ENCODE assay signal across 7 mouse cellular contexts in the genomic region with DNA sequence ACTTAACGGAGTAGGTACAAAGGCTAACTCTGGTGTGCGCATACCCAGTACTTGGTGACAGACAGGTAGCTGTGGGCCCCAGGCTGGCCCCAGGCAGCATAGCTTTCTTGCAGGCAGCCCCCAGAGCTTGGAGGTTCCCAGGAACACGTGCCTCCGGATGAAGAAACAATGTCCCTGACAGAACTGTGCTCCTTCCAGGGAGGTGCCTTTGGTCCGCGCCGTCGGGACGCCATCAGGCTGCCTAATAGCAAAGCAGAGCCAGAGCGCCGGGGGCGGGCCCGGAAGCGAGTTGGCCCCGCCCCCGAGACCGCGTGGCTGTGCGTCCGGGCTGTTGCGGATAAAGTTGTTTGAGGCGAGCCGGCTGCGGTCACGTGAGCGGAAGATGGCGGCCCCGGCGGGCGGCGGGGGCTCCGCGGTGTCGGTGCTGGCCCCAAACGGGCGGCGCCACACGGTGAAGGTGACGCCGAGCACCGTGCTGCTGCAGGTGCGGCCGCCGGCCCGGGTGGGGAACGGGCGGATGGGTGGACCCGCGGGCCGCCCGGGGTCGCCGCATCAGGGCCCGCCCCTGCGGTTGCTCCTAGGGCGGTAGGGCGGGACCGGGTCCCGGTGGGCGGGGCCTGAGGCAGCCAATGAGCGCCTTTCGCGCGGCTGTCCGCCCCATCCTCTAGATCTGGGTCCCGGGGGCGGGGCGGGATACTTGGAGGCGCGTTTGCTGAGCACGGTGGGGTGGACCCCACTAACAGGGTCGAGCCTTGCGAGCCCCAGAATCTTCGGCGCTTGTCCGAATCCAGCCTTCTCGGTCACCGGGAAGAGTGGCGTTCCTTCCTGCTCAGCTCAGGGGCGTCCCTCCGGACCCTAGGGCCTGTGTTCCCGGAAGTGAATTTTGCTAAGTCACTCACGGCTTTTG. TPM values are rescaled to one million over a fixed set of nuclear protein-coding genes. Genes with fewer than 3 reads are reported as not detected.
A peak's percentile ranks its signal among the peaks of the same experiment; 100 is the strongest.
DNase-seq lines count a peak whose midpoint lies in the region; ATAC-seq and TF ChIP-seq lines count a peak whose summit lies in the region.

A gene (plus strand): TSS at position 287 of the 907 bp plus-strand sequence.

- peak; percentile 95 for ATAC-seq in intestine, postnatal 0 days
- peak; percentile 97 for ATAC-seq in midbrain, embryonic 12.5 days (ENCODE audit: low FRiP score, low read depth)

- H3K4me2 ChIP-seq in intestine, postnatal 0 days (replicated peaks; ENCODE audit: low read depth) = peak within 1 kb of the TSS; percentile 80
- H3K4me2 ChIP-seq in midbrain, embryonic 12.5 days (replicated peaks) = peak within 1 kb of the TSS; percentile 76

- no peaks in the 10 kb centered on the region for H3K9me3 ChIP-seq in intestine, postnatal 0 days (ENCODE audit: control insufficient read depth)
- no peaks in the 10 kb centered on the region for H3K9me3 ChIP-seq in midbrain, embryonic 12.5 days

- peak within 1 kb of the TSS; percentile 67 for H3K4me3 ChIP-seq in intestine, postnatal 0 days (ENCODE audit: low read depth, low read length)
- peak within 1 kb of the TSS; percentile 69 for H3K4me3 ChIP-seq in midbrain, embryonic 12.5 days
- H3K4me3 ChIP-seq in small intestine, adult 2 months (ENCODE audit: low read depth, low read length) = peak within 1 kb of the TSS; percentile 94

- peaks cover 9% of the 10 kb centered on the region; the same call in 1 of the 2 replicates for H3K36me3 ChIP-seq in intestine, postnatal 0 days (ENCODE audit: control insufficient read depth, insufficient read depth)
- H3K36me3 ChIP-seq in midbrain, embryonic 12.5 days = peaks cover 11% of the 10 kb centered on the region
- H3K36me3 ChIP-seq in small intestine, adult 2 months (ENCODE audit: control insufficient read depth, insufficient read depth, low read length) = peaks cover 4% of the 10 kb centered on the region; the same call in 1 of the 2 replicates

- peak; percentile 66; the same call in 1 of the 2 replicates for TF ChIP-seq POLR2A in small intestine, adult 2 months (IDR thresholded peaks at IDR 0.05; ENCODE audit: low read depth, low read length)

- DNase-seq in adrenal gland, adult 8-10 months = peak; percentile 91
- peak; percentile 95 for DNase-seq in embryo, embryonic 9.5 days (ENCODE audit: extremely low spot score)
- no peak for DNase-seq in gonadal fat pad, adult 2 months (ENCODE audit: low read depth)
- DNase-seq in left cerebral cortex, postnatal 4 days = peak; percentile 97

- peaks cover 8% of the 10 kb centered on the region; the same call in 1 of the 2 replicates for H3K4me1 ChIP-seq in intestine, postnatal 0 days (replicated peaks; ENCODE audit: control insufficient read depth, insufficient read depth, low read length)
- H3K4me1 ChIP-seq in midbrain, embryonic 12.5 days = peaks cover 13% of the 10 kb centered on the region
- H3K4me1 ChIP-seq in small intestine, adult 2 months (ENCODE audit: control insufficient read depth, insufficient read depth, insufficient read length, low read length) = peaks cover 9% of the 10 kb centered on the region; the same call in 1 of the 2 replicates

- no peaks in the 10 kb centered on the region for H3K27me3 ChIP-seq in intestine, postnatal 0 days (replicated peaks; ENCODE audit: control insufficient read depth, insufficient read depth, low read length)
- no peaks in the 10 kb centered on the region for H3K27me3 ChIP-seq in midbrain, embryonic 12.5 days
- H3K27me3 ChIP-seq in small intestine, adult 2 months (ENCODE audit: control insufficient read depth, insufficient read depth, low read length) = no peaks in the 10 kb centered on the region

- H3K27ac ChIP-seq in intestine, postnatal 0 days (ENCODE audit: low read depth, low read length) = peak within 1 kb of the TSS; percentile 87
- peak within 1 kb of the TSS; percentile 88 for H3K27ac ChIP-seq in midbrain, embryonic 12.5 days (replicated peaks)
- H3K27ac ChIP-seq in small intestine, adult 2 months (ENCODE audit: insufficient read depth, low read depth, low read length) = peak within 1 kb of the TSS; percentile 79

- intact Hi-C loops in left cerebral cortex, postnatal 4 days (cut with DNase I) = no loop called here

- WGBS in intestine, postnatal 0 days = under 1% methylated on average over 80 of the region's 83 CpGs
- WGBS in midbrain, embryonic 12.5 days = 2% methylated on average over 80 of the region's 83 CpGs
- WGBS in small intestine, adult 2 months = under 1% methylated on average over 78 of the region's 83 CpGs

- TF ChIP-seq CTCF in intestine, postnatal 0 days (IDR thresholded peaks at IDR 0.05; ENCODE audit: low read depth) = no peak
- no peak for TF ChIP-seq CTCF in small intestine, adult 2 months (IDR thresholded peaks at IDR 0.05; ENCODE audit: extremely low read depth, insufficient read length, insufficient replicate concordance, low read depth, low read length)

- H3K9ac ChIP-seq in intestine, postnatal 0 days (ENCODE audit: low read depth, low read length) = peak within 1 kb of the TSS; percentile 75
- peak within 1 kb of the TSS; percentile 78 for H3K9ac ChIP-seq in midbrain, embryonic 12.5 days (replicated peaks)

RNA-seq across cellular contexts. Expression of the gene that starts here (rescaled TPM):
- 100 to 1,000 TPM; 101 to 108 (median 106) TPM for total RNA-seq in adrenal gland, adult 8-10 months (2022)
- polyA plus RNA-seq in gonadal fat pad, adult 2 months (2012; rRNA removed) = 93.6 and 104 TPM in 2 replicates
- 105 and 106 TPM in 2 replicates for polyA plus RNA-seq in intestine, postnatal 0 days (2015; fragmentation: Nextera tagmentation; extraction: Ambion mirVana)
- 10 to 100 TPM; 79.1 TPM for total RNA-seq in left cerebral cortex, postnatal 4 days (2021)
- 149 and 154 TPM in 2 replicates for polyA plus RNA-seq in midbrain, embryonic 12.5 days (2016; fragmentation: Nextera tagmentation; extraction: Ambion mirVana)
- 86.9 and 138 TPM in 2 replicates for polyA plus RNA-seq in small intestine, adult 2 months (2012; rRNA removed)
